Mouse (Mus musculus) megakaryocyte, embryonic 14.5 days (primary cell): ENCODE results near the gene Slc7a8. TPM values are rescaled to one million over a fixed set of nuclear protein-coding genes. Genes with fewer than 3 reads are reported as not detected.
A peak's percentile ranks its signal among the peaks of the same experiment; 100 is the strongest.

Source experiments
- H3K27me3 ChIP-seq: replicated peaks from 2 replicates; pipeline ENCODE3; 2012; ENCODE audit warnings: inconsistent platforms
- H3K36me3 ChIP-seq: replicated peaks from 2 replicates; pipeline ENCODE3; 2012; ENCODE audit warnings: low read length, inconsistent platforms, mixed read lengths
- H3K4me1 ChIP-seq: 2 replicates; pipeline ENCODE4 v1.6.1; 2012; ENCODE audit warnings: inconsistent platforms
- H3K4me3 ChIP-seq: replicated peaks from 2 replicates; pipeline ENCODE3; 2012; ENCODE audit warnings: moderate library complexity, mild to moderate bottlenecking, inconsistent platforms
- H3K9me3 ChIP-seq: 2 replicates; pipeline ENCODE4 v1.6.1; 2012; ENCODE audit warnings: inconsistent platforms
- FLI1 ChIP-seq: IDR thresholded peaks from 2 replicates; pipeline ENCODE4 v1.6.1; 2012; ENCODE audit warnings: low read length, inconsistent platforms, mixed read lengths
- GATA1 ChIP-seq: IDR thresholded peaks from 3 replicates; pipeline ENCODE4 v1.6.1; 2012; ENCODE audit warnings: mixed read lengths, low read length, inconsistent platforms, borderline replicate concordance
- polyA plus RNA-seq: library from polyadenylated mRNA; stranded (reverse); fragments of >175 nt; gene quantifications from 2 replicates; pipeline ENCODE4 v1.2.3, GENCODE M21; 2012; ENCODE audit warnings: low replicate concordance; ENCODE audit not compliant: insufficient read depth

Slc7a8 gene
- polyA plus RNA-seq, 1 experiment, result 13.9 TPM

DNA sequence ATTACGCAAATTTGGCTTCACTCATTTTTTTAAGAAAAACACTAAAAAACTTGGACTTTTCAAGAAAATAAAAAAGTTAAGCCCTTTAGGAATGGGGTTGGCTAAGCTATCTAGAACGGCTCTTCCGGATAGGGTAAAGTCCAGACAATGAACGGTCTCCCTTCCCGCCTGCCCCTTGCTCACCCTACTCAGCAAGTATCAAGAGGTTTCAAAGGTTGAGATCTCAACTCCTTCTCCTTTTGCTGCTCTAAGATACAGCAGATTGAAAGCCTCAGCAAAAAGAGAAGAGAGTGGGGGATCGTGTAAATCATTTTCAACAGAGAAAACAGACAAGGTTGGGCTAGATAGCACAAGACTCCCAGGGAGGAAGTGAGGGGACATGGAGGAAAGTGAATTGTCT, 1.2 kb upstream of the Slc7a8 start:
- Histone ChIP-seq H3K36me3 (no peaks in the 10 kb centered on the region), H3K4me3 (no peak overlapping the region), H3K4me1 (peaks cover 19% of the 10 kb centered on the region), H3K27me3 (peaks cover 32% of the 10 kb centered on the region), H3K9me3 (peaks cover 13% of the 10 kb centered on the region; the same call in 1 of the 2 replicates)
- TF ChIP-seq GATA1 (no peak), FLI1 (no peak)

DNA sequence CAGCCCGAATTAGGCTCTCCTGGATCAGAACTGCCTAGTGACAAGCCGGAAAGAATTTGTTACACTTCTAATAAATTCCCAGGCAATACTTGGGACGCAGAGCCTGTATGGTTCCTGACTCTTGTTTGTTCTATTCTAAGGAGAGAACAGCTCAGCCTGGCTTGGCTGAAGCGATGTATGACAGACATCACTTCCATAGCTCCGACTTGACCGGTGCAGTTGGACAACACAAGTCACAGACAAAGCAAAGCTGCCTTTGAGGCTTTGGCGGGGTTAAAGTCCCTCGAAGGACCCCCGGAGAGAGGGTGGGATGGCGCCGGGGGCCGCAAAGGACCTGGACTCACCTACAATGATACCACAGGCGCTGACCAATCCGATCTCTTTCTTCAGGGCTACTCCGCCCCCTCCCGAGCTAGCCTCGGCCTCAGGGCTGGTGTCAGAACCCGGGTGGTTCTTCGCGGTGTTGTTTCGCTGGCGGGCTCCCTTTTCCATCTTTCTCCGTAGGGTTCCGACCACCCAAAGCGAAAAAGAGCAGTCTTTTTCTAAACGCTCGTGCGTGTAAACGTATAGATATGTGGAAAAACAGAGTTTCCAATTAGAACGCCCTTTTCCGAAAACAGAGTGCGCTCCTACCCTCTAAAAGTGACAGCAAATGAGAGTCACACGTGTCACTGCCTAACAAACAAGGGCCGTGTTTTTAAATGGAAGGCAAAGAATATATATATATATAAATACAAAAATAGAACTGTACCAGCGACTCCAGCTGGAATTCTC, 723 bp downstream of the Slc7a8 start:
- TF ChIP-seq FLI1, result no peak
- no peak for TF ChIP-seq GATA1
- H3K4me3 ChIP-seq, result peak overlapping the region; percentile 94
- H3K4me1 ChIP-seq, result peaks cover 26% of the 10 kb centered on the region
- H3K27me3 ChIP-seq, result peaks cover 37% of the 10 kb centered on the region
- peaks cover 5% of the 10 kb centered on the region; the same call in 1 of the 2 replicates for H3K9me3 ChIP-seq
- no peaks in the 10 kb centered on the region for H3K36me3 ChIP-seq

DNA sequence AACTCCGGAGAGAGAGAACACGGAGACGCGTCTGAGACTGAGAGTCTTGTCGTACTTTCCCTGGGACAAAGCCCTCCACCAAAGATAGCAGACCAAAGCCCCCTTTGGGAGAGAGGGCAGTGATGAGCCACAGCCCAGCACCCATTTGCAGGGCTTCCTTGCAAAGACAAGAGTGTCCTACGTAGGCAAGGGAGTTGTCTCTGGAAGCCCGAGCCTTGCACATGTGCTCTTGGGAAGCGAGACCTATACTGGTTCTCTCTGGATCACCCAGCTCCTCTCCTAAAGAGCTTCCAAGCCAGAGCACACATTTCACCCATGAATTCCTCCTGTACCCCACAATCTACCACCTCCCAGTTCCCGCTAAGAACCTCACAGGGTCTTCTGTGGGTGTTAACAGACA, 1.7 kb downstream of the Slc7a8 start:
- Histone ChIP-seq H3K4me3 (no peak overlapping the region), H3K27me3 (peaks cover 37% of the 10 kb centered on the region), H3K9me3 (peaks cover 5% of the 10 kb centered on the region; the same call in 1 of the 2 replicates), H3K4me1 (peaks cover 26% of the 10 kb centered on the region), H3K36me3 (no peaks in the 10 kb centered on the region)
- TF ChIP-seq GATA1 (no peak), FLI1 (no peak)

DNA sequence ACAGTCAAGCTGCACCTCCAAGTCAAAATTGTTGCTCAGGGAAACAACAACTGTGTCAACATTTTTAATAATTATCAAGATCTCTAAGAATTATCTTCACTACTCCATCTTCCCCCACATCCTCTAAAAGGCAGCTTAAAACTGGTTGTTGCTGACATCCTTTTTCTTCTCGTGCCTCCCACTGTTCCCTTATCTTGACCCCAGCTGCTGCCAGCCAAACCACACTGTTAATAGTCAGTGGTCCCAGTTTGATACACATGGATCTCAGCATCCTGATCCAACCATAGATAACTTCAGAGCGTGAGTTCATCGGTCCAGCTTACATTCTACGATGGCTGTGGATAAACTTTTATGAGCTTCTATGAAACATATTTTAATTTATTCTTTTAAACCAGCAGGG, 3.9 kb downstream of the Slc7a8 start:
- Histone ChIP-seq H3K36me3 (no peaks in the 10 kb centered on the region), H3K27me3 (peaks cover 29% of the 10 kb centered on the region)
- TF ChIP-seq GATA1 (no peak; the same call in 2 of the 3 replicates), FLI1 (no peak)

GRCm38 (mm10) chr14:54776768-54777167, 5.0 kb downstream of the Slc7a8 start:
- Histone ChIP-seq H3K4me3 (no peak overlapping the region), H3K36me3 (no peaks in the 10 kb centered on the region), H3K4me1 (peaks cover 26% of the 10 kb centered on the region), H3K9me3 (peaks cover 5% of the 10 kb centered on the region; the same call in 1 of the 2 replicates), H3K27me3 (peaks cover 24% of the 10 kb centered on the region)
- TF ChIP-seq FLI1 (no peak), GATA1 (no peak)

More for the DNA sequence above, 3.9 kb downstream of the Slc7a8 start:
- Histone ChIP-seq H3K9me3 (peaks cover 5% of the 10 kb centered on the region; the same call in 1 of the 2 replicates), H3K4me3 (peak overlapping the region; percentile 42), H3K4me1 (peaks cover 26% of the 10 kb centered on the region)

GRCm38 (mm10) chr14:54775534-54776041, 6.2 kb downstream of the Slc7a8 start:
- no peak for TF ChIP-seq GATA1
- no peak for TF ChIP-seq FLI1
- Histone ChIP-seq H3K36me3 (no peaks in the 10 kb centered on the region), H3K4me1 (peaks cover 21% of the 10 kb centered on the region)

GRCm38 (mm10) chr14:54772333-54772856, 9.4 kb downstream of the Slc7a8 start:
- TF ChIP-seq GATA1, result no peak
- TF ChIP-seq FLI1, result no peak
- Histone ChIP-seq H3K4me3 (no peak overlapping the region), H3K27me3 (peaks cover 4% of the 10 kb centered on the region), H3K36me3 (no peaks in the 10 kb centered on the region), H3K9me3 (no peaks in the 10 kb centered on the region), H3K4me1 (peaks cover 25% of the 10 kb centered on the region)

More at GRCm38 (mm10) chr14:54775534-54776041, 6.2 kb downstream of the Slc7a8 start:
- H3K9me3 ChIP-seq, result peaks cover 5% of the 10 kb centered on the region; the same call in 1 of the 2 replicates
- no peak overlapping the region for H3K4me3 ChIP-seq
- peaks cover 15% of the 10 kb centered on the region for H3K27me3 ChIP-seq

DNA sequence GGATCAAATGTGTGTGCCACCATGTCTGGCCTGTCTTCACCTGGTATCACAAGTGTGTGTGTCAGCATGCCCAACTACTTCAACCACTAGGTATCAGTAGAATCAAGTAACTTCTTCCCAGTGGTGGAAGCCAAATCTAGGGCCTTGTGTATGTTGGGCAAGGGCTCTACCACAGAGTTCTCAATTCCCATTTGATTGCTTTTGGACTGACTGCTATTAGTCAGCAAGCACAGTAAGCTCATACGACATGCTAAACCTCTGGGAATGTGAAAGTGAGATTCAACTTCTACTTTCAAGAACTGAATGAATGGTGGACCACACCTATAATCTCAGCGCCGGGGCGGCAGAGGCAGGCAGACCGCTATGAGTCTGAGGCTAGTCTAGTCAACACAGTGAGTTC, 11.4 kb downstream of the Slc7a8 start:
- Histone ChIP-seq H3K4me3 (no peak overlapping the region), H3K4me1 (peaks cover 24% of the 10 kb centered on the region), H3K27me3 (peaks cover 2% of the 10 kb centered on the region), H3K36me3 (no peaks in the 10 kb centered on the region), H3K9me3 (no peaks in the 10 kb centered on the region)
- no peak for TF ChIP-seq FLI1
- no peak for TF ChIP-seq GATA1

DNA sequence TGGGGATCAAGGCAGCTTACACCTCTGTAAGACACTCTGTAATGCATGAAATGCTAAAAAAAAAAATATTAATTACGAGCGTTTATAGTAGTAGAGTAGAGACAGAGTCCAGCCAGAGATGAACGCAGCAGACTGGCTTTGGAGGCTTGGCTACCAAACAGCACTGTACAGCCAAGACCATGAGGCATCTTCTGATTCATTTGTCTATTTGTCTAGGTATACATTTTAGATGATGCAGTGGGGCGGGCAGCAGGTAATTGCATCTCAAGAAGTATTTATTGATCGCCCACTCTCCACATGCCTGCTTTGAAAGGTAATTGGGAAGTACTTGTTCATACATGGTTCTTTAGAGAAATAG, 12.7 kb downstream of the Slc7a8 start:
- Histone ChIP-seq H3K4me1 (peaks cover 26% of the 10 kb centered on the region), H3K27me3 (peaks cover 2% of the 10 kb centered on the region), H3K36me3 (no peaks in the 10 kb centered on the region), H3K9me3 (no peaks in the 10 kb centered on the region), H3K4me3 (no peak overlapping the region)
- TF ChIP-seq FLI1 (no peak), GATA1 (no peak)
